Mouse (Mus musculus): Measurements from ENCODE around the gene Kcna2. TPM values are rescaled to one million over a fixed set of nuclear protein-coding genes. Genes with fewer than 3 reads are reported as not detected.

The Kcna2 gene
- polyA plus RNA-seq, 1 experiment from 2014 or later: 0.72 TPM

GRCm38 (mm10) chr3:107130661-107131326 is 29.8 kb downstream of the Kcna2 start:
- peak; percentile 53 for ATAC-seq (ENCODE audit: low read depth)
- Histone ChIP-seq H3K4me3 (ENCODE audit: low read length) (no peak overlapping the region), H3K4me2 (ENCODE audit: low read depth, low read length) (no peak overlapping the region), H3K27ac (ENCODE audit: low read length) (peak overlapping the region; percentile 78), H3K36me3 (ENCODE audit: control insufficient read depth, insufficient read depth, low read length) (no peaks in the 10 kb centered on the region), H3K9ac (ENCODE audit: low read length) (no peak overlapping the region), H3K4me1 (replicated peaks; ENCODE audit: control insufficient read depth, insufficient read depth, low read length) (peaks cover 9% of the 10 kb centered on the region; the same call in 1 of the 2 replicates), H3K9me3 (ENCODE audit: control insufficient read depth, low read length) (no peaks in the 10 kb centered on the region), H3K27me3 (ENCODE audit: control insufficient read depth, insufficient read depth, low read depth, low read length) (no peaks in the 10 kb centered on the region)
- 52% methylated on average over 4 of the region's 4 CpGs for WGBS

- Histone ChIP-seq H3K4me1 (replicated peaks; ENCODE audit: control insufficient read depth, insufficient read depth, low read length) (peaks cover 9% of the 10 kb centered on the region; the same call in 1 of the 2 replicates), H3K27ac (ENCODE audit: low read length) (0 out of 2 replicates have a peak overlapping the region, but pooled peaks have one; percentile 12), H3K4me2 (ENCODE audit: low read depth, low read length) (no peak overlapping the region), H3K27me3 (ENCODE audit: control insufficient read depth, insufficient read depth, low read depth, low read length) (no peaks in the 10 kb centered on the region), H3K9ac (ENCODE audit: low read length) (no peak overlapping the region), H3K4me3 (ENCODE audit: low read length) (no peak overlapping the region), H3K36me3 (ENCODE audit: control insufficient read depth, insufficient read depth, low read length) (no peaks in the 10 kb centered on the region), H3K9me3 (ENCODE audit: control insufficient read depth, low read length) (no peaks in the 10 kb centered on the region)
- ATAC-seq (ENCODE audit: low read depth): peak; percentile 31; the same call in 1 of the 2 replicates
- 28% methylated on average over 6 of the region's 6 CpGs for WGBS
Measured at GRCm38 (mm10) chr3:107131846-107132245, 30.9 kb downstream of the Kcna2 start.

- no peak overlapping the region for H3K9ac ChIP-seq (ENCODE audit: low read length)
- peaks cover 9% of the 10 kb centered on the region; the same call in 1 of the 2 replicates for H3K4me1 ChIP-seq (replicated peaks; ENCODE audit: control insufficient read depth, insufficient read depth, low read length)
- 80% methylated on average over 6 of the region's 6 CpGs for WGBS
- H3K9me3 ChIP-seq (ENCODE audit: control insufficient read depth, low read length): no peaks in the 10 kb centered on the region
- no peak overlapping the region for H3K4me3 ChIP-seq (ENCODE audit: low read length)
- H3K36me3 ChIP-seq (ENCODE audit: control insufficient read depth, insufficient read depth, low read length): no peaks in the 10 kb centered on the region
- H3K27ac ChIP-seq (ENCODE audit: low read length): no peak overlapping the region
- H3K27me3 ChIP-seq (ENCODE audit: control insufficient read depth, insufficient read depth, low read depth, low read length): no peaks in the 10 kb centered on the region
- ATAC-seq (ENCODE audit: low read depth): no peak
- H3K4me2 ChIP-seq (ENCODE audit: low read depth, low read length): no peak overlapping the region
Measured at GRCm38 (mm10) chr3:107132651-107133050, 31.7 kb downstream of the Kcna2 start.

- H3K4me2 ChIP-seq (ENCODE audit: low read depth, low read length): no peak overlapping the region
- 65% methylated on average over 3 of the region's 3 CpGs for WGBS
- H3K4me1 ChIP-seq (replicated peaks; ENCODE audit: control insufficient read depth, insufficient read depth, low read length): peaks cover 9% of the 10 kb centered on the region; the same call in 1 of the 2 replicates
- H3K36me3 ChIP-seq (ENCODE audit: control insufficient read depth, insufficient read depth, low read length): no peaks in the 10 kb centered on the region
- no peak overlapping the region for H3K4me3 ChIP-seq (ENCODE audit: low read length)
- no peaks in the 10 kb centered on the region for H3K9me3 ChIP-seq (ENCODE audit: control insufficient read depth, low read length)
- H3K27me3 ChIP-seq (ENCODE audit: control insufficient read depth, insufficient read depth, low read depth, low read length): no peaks in the 10 kb centered on the region
- H3K9ac ChIP-seq (ENCODE audit: low read length): no peak overlapping the region
- H3K27ac ChIP-seq (ENCODE audit: low read length): no peak overlapping the region
- no peak for ATAC-seq (ENCODE audit: low read depth)
Measured at GRCm38 (mm10) chr3:107134457-107134856, 33.5 kb downstream of the Kcna2 start.

GRCm38 (mm10) chr3:107147126-107147525 is 46.2 kb downstream of the Kcna2 start:
- H3K9me3 ChIP-seq (ENCODE audit: control insufficient read depth, low read length): no peaks in the 10 kb centered on the region
- H3K4me3 ChIP-seq (ENCODE audit: low read length): no peak overlapping the region
- ATAC-seq (ENCODE audit: low read depth): no peak
- H3K27ac ChIP-seq (ENCODE audit: low read length): no peak overlapping the region
- 65% methylated on average over 7 of the region's 7 CpGs for WGBS
- H3K4me2 ChIP-seq (ENCODE audit: low read depth, low read length): no peak overlapping the region
- H3K27me3 ChIP-seq (ENCODE audit: control insufficient read depth, insufficient read depth, low read depth, low read length): no peaks in the 10 kb centered on the region
- H3K4me1 ChIP-seq (replicated peaks; ENCODE audit: control insufficient read depth, insufficient read depth, low read length): no peaks in the 10 kb centered on the region
- no peaks in the 10 kb centered on the region for H3K36me3 ChIP-seq (ENCODE audit: control insufficient read depth, insufficient read depth, low read length)
- no peak overlapping the region for H3K9ac ChIP-seq (ENCODE audit: low read length)

- Histone ChIP-seq H3K27me3 (ENCODE audit: control insufficient read depth, insufficient read depth, low read depth, low read length) (no peaks in the 10 kb centered on the region), H3K4me1 (replicated peaks; ENCODE audit: control insufficient read depth, insufficient read depth, low read length) (no peaks in the 10 kb centered on the region), H3K36me3 (ENCODE audit: control insufficient read depth, insufficient read depth, low read length) (no peaks in the 10 kb centered on the region), H3K4me3 (ENCODE audit: low read length) (no peak overlapping the region), H3K27ac (ENCODE audit: low read length) (no peak overlapping the region), H3K4me2 (ENCODE audit: low read depth, low read length) (no peak overlapping the region), H3K9ac (ENCODE audit: low read length) (no peak overlapping the region), H3K9me3 (ENCODE audit: control insufficient read depth, low read length) (no peaks in the 10 kb centered on the region)
- no peak for ATAC-seq (ENCODE audit: low read depth)
- 55% methylated on average over 3 of the region's 3 CpGs for WGBS
Measured at GRCm38 (mm10) chr3:107149006-107149405, 48.1 kb downstream of the Kcna2 start.

- Histone ChIP-seq H3K4me3 (ENCODE audit: low read length) (no peak overlapping the region), H3K27me3 (ENCODE audit: control insufficient read depth, insufficient read depth, low read depth, low read length) (no peaks in the 10 kb centered on the region), H3K9me3 (ENCODE audit: control insufficient read depth, low read length) (no peaks in the 10 kb centered on the region), H3K36me3 (ENCODE audit: control insufficient read depth, insufficient read depth, low read length) (no peaks in the 10 kb centered on the region), H3K9ac (ENCODE audit: low read length) (no peak overlapping the region), H3K4me1 (replicated peaks; ENCODE audit: control insufficient read depth, insufficient read depth, low read length) (no peaks in the 10 kb centered on the region), H3K4me2 (ENCODE audit: low read depth, low read length) (no peak overlapping the region), H3K27ac (ENCODE audit: low read length) (no peak overlapping the region)
- WGBS: 41% methylated on average over 3 of the region's 3 CpGs
- ATAC-seq (ENCODE audit: low read depth): no peak
Measured at GRCm38 (mm10) chr3:107150469-107150868, 49.5 kb downstream of the Kcna2 start.

GRCm38 (mm10) chr3:107150872-107151540 is 50.1 kb downstream of the Kcna2 start:
- no peaks in the 10 kb centered on the region for H3K36me3 ChIP-seq (ENCODE audit: control insufficient read depth, insufficient read depth, low read length)
- no peak overlapping the region for H3K27ac ChIP-seq (ENCODE audit: low read length)
- H3K27me3 ChIP-seq (ENCODE audit: control insufficient read depth, insufficient read depth, low read depth, low read length): no peaks in the 10 kb centered on the region
- H3K4me3 ChIP-seq (ENCODE audit: low read length): no peak overlapping the region
- no peak overlapping the region for H3K4me2 ChIP-seq (ENCODE audit: low read depth, low read length)
- no peak overlapping the region for H3K9ac ChIP-seq (ENCODE audit: low read length)
- no peaks in the 10 kb centered on the region for H3K9me3 ChIP-seq (ENCODE audit: control insufficient read depth, low read length)
- WGBS: 53% methylated on average over 7 of the region's 7 CpGs
- H3K4me1 ChIP-seq (replicated peaks; ENCODE audit: control insufficient read depth, insufficient read depth, low read length): no peaks in the 10 kb centered on the region
- ATAC-seq (ENCODE audit: low read depth): no peak

- no peak overlapping the region for H3K4me2 ChIP-seq (ENCODE audit: low read depth, low read length)
- H3K9ac ChIP-seq (ENCODE audit: low read length): no peak overlapping the region
- WGBS: 78% methylated on average over 11 of the region's 11 CpGs
- H3K9me3 ChIP-seq (ENCODE audit: control insufficient read depth, low read length): no peaks in the 10 kb centered on the region
- no peak for ATAC-seq (ENCODE audit: low read depth)
- no peak overlapping the region for H3K4me3 ChIP-seq (ENCODE audit: low read length)
- no peaks in the 10 kb centered on the region for H3K4me1 ChIP-seq (replicated peaks; ENCODE audit: control insufficient read depth, insufficient read depth, low read length)
- H3K27me3 ChIP-seq (ENCODE audit: control insufficient read depth, insufficient read depth, low read depth, low read length): no peaks in the 10 kb centered on the region; the same call in 1 of the 2 replicates
- H3K27ac ChIP-seq (ENCODE audit: low read length): no peak overlapping the region
- no peaks in the 10 kb centered on the region for H3K36me3 ChIP-seq (ENCODE audit: control insufficient read depth, insufficient read depth, low read length)
Measured at GRCm38 (mm10) chr3:107153772-107154655, 53.1 kb downstream of the Kcna2 start.

Data from lung, embryonic 16.5 days (tissue).